Mouse (Mus musculus) stomach, embryonic 16.5 days (tissue): ENCODE data around the gene Eci2. TPM values are rescaled to one million over a fixed set of nuclear protein-coding genes. Genes with fewer than 3 reads are reported as not detected.
A peak's percentile ranks its signal among the peaks of the same experiment; 100 is the strongest.

Experiments used
- ATAC-seq: fragments of 200-750 bp; cut with Nextera tagmentation; 2 replicates; pipeline ENCODE4 v1.8.0; 2017; ENCODE audit warnings: moderate number of reproducible peaks, moderate TSS enrichment; ENCODE audit not compliant: insufficient read depth, low FRiP score
- H3K27ac ChIP-seq: fragments of 300-500 bp; sonication (generic); 2 replicates; pipeline ENCODE4 v1.5.1; 2014; ENCODE audit warnings: low read length
- H3K27me3 ChIP-seq: fragments of 300-500 bp; sonication (generic); 2 replicates; pipeline ENCODE4 v1.6.1; 2014; ENCODE audit warnings: low read length, control low read depth, mixed read lengths; ENCODE audit not compliant: control insufficient read depth, insufficient read depth
- H3K36me3 ChIP-seq: fragments of 300-500 bp; sonication (generic); 2 replicates; pipeline ENCODE4 v1.6.1; 2014; ENCODE audit warnings: low read length; ENCODE audit not compliant: control insufficient read depth, insufficient read depth
- H3K4me1 ChIP-seq: fragments of 300-500 bp; sonication (generic); 2 replicates; pipeline ENCODE4 v1.6.1; 2014; ENCODE audit warnings: low read length, control low read depth, mixed read lengths; ENCODE audit not compliant: control insufficient read depth, insufficient read depth
- H3K4me2 ChIP-seq: fragments of 300-500 bp; sonication (generic); 2 replicates; pipeline ENCODE4 v1.6.1; 2014; ENCODE audit warnings: low read depth, low read length, mixed read lengths
- H3K4me3 ChIP-seq: fragments of 300-500 bp; sonication (generic); replicated peaks from 2 replicates; pipeline ENCODE4 v1.5.1; 2014; ENCODE audit warnings: mild to moderate bottlenecking, low read length
- H3K9ac ChIP-seq: fragments of 300-500 bp; sonication (generic); 2 replicates; pipeline ENCODE4 v1.6.1; 2014; ENCODE audit warnings: low read length
- H3K9me3 ChIP-seq: fragments of 300-500 bp; sonication (generic); replicated peaks from 2 replicates; pipeline ENCODE4 v1.6.1; 2016; ENCODE audit warnings: low read length, control low read depth; ENCODE audit not compliant: control insufficient read depth
- WGBS: fragments of 180-500 bp; shearing (Covaris S2); extraction: QIAGEN DNeasy Blood & Tissue Kit; methylation state at CpG from one replicate; pipeline ENCODE4 v1.1.7; 2014; 5-methylcytosine and 5-hydroxymethylcytosine counted together
- polyA plus RNA-seq: library from polyadenylated mRNA; unstranded; fragments of >200 nt; fragmentation: Nextera tagmentation; extraction: Ambion mirVana; gene quantifications from 2 replicates; pipeline ENCODE4 v1.2.1, GENCODE M21; 2015

Eci2 gene
- 128 and 139 TPM in 2 replicates for polyA plus RNA-seq

DNA sequence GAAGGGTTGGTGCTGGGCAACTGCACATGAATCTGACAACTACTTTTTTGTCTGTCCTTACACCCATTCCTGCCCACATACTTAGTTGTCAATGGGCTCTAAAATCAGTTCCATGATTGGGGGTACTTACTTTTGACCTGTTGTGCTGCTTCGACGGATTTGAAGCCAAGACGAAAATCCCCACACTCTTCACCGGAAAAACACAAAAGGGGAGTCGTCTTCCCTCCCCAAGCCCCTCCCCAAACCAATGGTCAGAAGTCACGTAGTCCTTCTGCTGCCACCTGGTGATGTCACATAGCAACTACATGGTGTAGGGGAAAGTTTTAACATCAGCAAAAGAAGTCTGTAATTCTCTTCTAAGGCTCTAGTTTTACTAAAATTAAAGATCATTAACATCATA, at the start of gene Eci2:
Eci2 (minus strand) TSS at position 218 of the 400 bp plus-strand sequence.
- ATAC-seq = no peak
- Histone ChIP-seq H3K9me3 (no peaks in the 10 kb centered on the region), H3K36me3 (no peaks in the 10 kb centered on the region), H3K27ac (no peak within 1 kb of the TSS), H3K27me3 (no peaks in the 10 kb centered on the region), H3K4me3 (peak within 1 kb of the TSS; percentile 31), H3K4me1 (no peaks in the 10 kb centered on the region), H3K4me2 (peak within 1 kb of the TSS; percentile 41), H3K9ac (no peak within 1 kb of the TSS)
- 6% methylated on average over 6 of the region's 6 CpGs for WGBS

DNA sequence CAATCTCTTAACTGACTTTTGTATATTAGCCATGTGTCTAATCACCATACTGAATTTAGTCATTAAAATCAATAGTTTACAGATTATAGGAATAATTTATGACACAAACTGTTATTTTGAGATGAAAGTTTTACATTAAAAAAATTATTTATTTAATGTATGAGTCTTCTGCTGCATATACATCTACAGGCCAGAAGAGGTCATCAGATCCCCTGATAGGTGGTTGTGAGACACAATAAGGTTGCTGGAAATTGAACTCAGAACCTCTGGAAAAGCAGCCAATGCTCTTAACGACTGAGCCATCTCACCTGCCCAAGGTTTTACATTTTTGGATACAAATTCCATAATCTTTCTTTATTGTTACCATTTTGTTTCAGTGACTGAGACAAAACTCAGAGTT, 48.0 kb upstream of the Eci2 start:
- Histone ChIP-seq H3K9ac (no peak overlapping the region), H3K4me3 (no peak overlapping the region), H3K4me1 (no peaks in the 10 kb centered on the region), H3K27ac (no peak overlapping the region), H3K9me3 (no peaks in the 10 kb centered on the region), H3K36me3 (no peaks in the 10 kb centered on the region), H3K4me2 (no peak overlapping the region), H3K27me3 (no peaks in the 10 kb centered on the region)
- ATAC-seq = no peak
- 59% methylated on average over 1 of the region's 1 CpGs for WGBS

DNA sequence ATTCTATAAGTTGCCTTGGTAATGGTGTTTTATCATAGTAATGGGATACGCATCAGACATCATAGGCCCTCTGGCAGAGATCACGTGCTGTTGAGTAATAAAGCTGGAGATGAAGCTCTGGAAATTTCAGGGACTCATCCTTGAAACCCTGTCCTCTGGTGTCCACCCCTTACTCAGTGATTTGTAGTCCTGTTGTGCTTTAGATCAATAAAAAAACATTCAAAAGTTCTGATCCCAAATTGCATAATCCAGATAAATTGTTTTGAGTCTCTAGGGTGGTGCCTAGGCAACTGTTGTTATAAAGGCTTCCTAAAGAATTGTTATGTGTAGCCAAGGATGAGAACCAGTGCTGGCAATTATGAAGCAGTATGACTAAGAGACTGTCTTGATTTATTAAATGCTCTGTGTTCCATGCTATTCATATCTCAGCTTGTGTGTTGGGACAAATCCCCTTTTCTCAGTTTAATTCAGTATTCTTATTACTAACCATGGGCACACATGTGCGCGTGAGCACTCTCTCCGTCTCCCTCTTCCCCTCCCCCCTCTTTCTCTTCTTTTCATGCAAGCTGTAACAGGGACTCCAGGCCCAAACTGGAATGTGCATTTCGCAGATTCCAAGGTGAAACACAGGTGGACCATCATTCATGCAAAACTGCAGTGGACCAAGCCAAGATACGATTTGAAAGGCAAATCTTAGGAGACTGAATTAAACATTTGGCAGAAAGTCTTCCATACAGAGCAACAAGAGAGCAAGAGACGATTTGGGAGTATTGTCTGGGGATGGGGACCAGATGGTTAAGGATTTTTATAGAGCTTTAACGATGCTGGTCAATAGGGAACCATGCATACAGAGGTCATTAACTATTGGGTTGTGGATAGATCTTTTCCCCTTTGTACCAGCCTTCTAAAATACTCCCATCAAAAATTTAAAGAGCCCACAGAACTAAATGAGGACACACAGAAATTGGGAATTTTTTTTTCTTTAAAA, 43.9 kb upstream of the Eci2 start:
- Histone ChIP-seq H3K9ac (no peak overlapping the region), H3K36me3 (no peaks in the 10 kb centered on the region), H3K27me3 (no peaks in the 10 kb centered on the region), H3K4me1 (no peaks in the 10 kb centered on the region), H3K4me2 (no peak overlapping the region), H3K27ac (no peak overlapping the region), H3K9me3 (no peaks in the 10 kb centered on the region), H3K4me3 (no peak overlapping the region)
- 76% methylated on average over 9 of the region's 9 CpGs for WGBS
- ATAC-seq = no peak

DNA sequence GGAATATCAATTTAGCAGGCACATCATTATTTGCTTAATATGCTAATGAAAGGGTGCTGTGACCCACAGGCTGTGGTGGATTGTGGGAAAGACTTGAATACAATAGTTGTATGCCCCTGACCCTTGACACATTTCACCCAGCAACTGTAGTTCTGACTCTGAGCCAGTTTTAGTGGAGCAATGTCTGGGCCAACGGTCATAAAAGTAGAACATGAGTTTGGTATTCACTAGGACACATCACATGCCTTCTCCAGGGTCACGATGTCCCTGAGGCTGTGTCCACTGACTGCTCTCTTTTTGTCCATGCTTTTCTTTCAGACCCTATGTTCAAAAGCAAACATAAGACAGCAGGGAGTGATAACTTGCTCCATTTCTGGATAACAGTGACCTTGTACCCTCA, 40.2 kb upstream of the Eci2 start:
- Histone ChIP-seq H3K9me3 (no peaks in the 10 kb centered on the region), H3K4me1 (no peaks in the 10 kb centered on the region), H3K9ac (no peak overlapping the region), H3K4me2 (no peak overlapping the region), H3K27ac (no peak overlapping the region), H3K27me3 (no peaks in the 10 kb centered on the region), H3K4me3 (no peak overlapping the region), H3K36me3 (no peaks in the 10 kb centered on the region)
- no peak for ATAC-seq
- 73% methylated on average over 2 of the region's 2 CpGs for WGBS

DNA sequence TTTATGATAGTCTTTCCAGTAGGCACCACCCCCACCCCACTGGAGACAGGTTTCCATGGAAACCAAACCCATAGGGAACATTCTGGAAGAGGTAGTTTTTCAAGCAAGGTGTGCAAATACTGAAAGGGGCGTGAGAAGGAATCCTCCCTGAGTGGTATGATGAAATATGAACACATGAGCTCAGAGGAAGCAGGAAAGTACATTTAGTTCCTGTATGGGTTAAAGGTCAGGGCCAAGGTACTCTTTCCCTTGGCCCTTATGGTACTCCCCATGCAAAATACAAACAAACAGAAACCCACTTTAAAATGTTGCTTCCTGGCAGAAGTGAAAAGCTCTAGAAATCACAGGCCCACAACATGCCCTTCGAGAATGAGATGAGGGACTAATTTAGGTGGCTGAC, 39.1 kb upstream of the Eci2 start:
- Histone ChIP-seq H3K36me3 (no peaks in the 10 kb centered on the region), H3K27ac (no peak overlapping the region), H3K4me1 (no peaks in the 10 kb centered on the region), H3K9me3 (no peaks in the 10 kb centered on the region), H3K4me2 (no peak overlapping the region), H3K9ac (no peak overlapping the region), H3K27me3 (no peaks in the 10 kb centered on the region), H3K4me3 (no peak overlapping the region)
- ATAC-seq = no peak
- WGBS = 63% methylated on average over 2 of the region's 2 CpGs

DNA sequence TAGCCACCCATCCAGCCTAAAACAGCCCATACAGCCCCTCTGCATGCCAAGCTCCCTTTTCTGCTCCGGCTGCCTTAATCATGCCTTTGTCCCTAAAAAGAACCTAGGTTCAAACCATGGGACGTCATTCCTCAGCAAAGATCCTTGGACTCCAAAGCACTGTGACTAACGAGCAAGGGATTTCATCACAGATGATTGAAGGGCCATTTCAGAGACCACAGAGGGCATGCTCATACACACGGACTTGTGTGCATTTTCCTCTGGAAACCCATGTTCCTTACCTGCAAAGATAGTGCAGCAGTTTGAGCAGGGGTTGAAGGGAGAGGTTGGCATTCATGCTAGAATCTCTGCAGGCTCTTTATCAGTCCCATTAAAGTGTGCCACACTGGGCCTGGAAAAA, 37.5 kb upstream of the Eci2 start:
- no peaks in the 10 kb centered on the region for H3K9me3 ChIP-seq
- no peak overlapping the region for H3K4me3 ChIP-seq
- 68% methylated on average over 4 of the region's 4 CpGs for WGBS
- no peak overlapping the region for H3K9ac ChIP-seq
- no peak for ATAC-seq
- no peaks in the 10 kb centered on the region for H3K36me3 ChIP-seq
- H3K4me2 ChIP-seq = no peak overlapping the region
- no peaks in the 10 kb centered on the region for H3K27me3 ChIP-seq
- no peaks in the 10 kb centered on the region for H3K4me1 ChIP-seq
- no peak overlapping the region for H3K27ac ChIP-seq

DNA sequence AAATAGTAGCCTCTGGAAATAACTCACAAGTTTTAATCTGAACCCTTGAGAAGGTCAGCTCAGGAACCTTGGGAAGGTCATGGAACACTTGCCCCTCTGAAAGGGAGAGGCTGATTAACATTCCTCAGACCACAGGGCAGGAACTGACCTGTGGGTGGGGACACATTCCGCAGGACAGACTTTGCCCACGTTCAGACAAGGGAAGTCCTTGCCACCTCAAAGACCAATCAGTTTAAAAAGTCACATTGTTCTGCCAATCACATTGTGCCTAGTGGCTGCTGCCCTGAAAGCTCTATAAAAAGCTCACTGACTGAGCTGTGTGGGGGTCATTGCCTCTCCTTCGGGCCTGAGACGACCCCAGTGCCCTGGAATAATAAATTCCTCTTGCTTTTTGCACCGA, 31.2 kb upstream of the Eci2 start:
- ATAC-seq = peak; percentile 25; the same call in 1 of the 2 replicates
- H3K4me2 ChIP-seq = no peak overlapping the region
- H3K9ac ChIP-seq = no peak overlapping the region
- H3K9me3 ChIP-seq = no peaks in the 10 kb centered on the region
- no peaks in the 10 kb centered on the region for H3K36me3 ChIP-seq
- no peak overlapping the region for H3K27ac ChIP-seq
- H3K4me1 ChIP-seq = no peaks in the 10 kb centered on the region
- no peaks in the 10 kb centered on the region for H3K27me3 ChIP-seq
- WGBS = 17% methylated on average over 5 of the region's 5 CpGs
- H3K4me3 ChIP-seq = no peak overlapping the region

DNA sequence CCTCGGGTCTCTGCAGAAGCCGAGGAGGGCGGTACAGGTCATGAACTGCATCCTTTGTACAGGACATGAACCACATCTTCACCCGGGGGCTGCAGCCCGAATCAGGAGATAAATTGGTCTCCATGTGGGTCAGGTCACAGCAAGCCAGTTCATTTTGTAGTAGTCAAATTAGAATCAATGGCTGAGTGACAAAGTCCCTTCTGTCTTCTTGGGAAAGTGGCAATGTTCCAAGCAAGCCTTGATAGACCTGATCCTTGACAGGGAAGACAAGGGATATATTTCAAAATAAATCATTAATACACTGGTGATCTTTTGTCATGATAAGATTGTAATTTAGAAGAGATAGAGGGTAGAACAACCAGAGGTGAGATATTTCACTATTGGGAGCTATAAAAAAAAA, 9.6 kb upstream of the Eci2 start:
- WGBS = 44% methylated on average over 5 of the region's 5 CpGs
- H3K4me1 ChIP-seq = no peaks in the 10 kb centered on the region
- no peak overlapping the region for H3K4me3 ChIP-seq
- no peak overlapping the region for H3K4me2 ChIP-seq
- ATAC-seq = no peak
- no peaks in the 10 kb centered on the region for H3K36me3 ChIP-seq
- no peak overlapping the region for H3K9ac ChIP-seq
- H3K27me3 ChIP-seq = no peaks in the 10 kb centered on the region
- H3K27ac ChIP-seq = no peak overlapping the region
- no peaks in the 10 kb centered on the region for H3K9me3 ChIP-seq

DNA sequence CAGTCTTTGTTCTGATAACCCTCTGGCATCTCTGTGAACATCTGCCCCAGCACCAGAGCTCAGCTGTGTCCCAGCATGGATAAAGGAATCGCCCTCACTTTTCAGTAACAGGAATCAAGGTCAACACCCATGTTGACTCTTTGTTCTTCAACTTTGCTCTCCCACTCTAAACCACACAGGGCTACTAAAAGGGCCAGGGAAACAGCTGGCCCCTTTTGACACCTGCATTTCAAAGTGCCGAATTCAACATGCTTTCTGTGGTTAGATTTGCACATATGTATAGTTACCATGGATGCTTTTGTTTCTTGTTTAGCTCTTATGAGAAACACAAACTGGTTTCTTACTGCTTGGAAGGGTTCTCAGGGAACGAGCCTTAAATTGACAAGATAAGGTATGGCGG, 8.8 kb upstream of the Eci2 start:
- Histone ChIP-seq H3K27ac (no peak overlapping the region), H3K27me3 (no peaks in the 10 kb centered on the region), H3K9ac (no peak overlapping the region), H3K4me2 (no peak overlapping the region), H3K36me3 (no peaks in the 10 kb centered on the region), H3K4me1 (no peaks in the 10 kb centered on the region), H3K4me3 (no peak overlapping the region), H3K9me3 (no peaks in the 10 kb centered on the region)
- ATAC-seq = no peak
- 67% methylated on average over 4 of the region's 4 CpGs for WGBS
